Mouse (Mus musculus): Measurements from ENCODE around the gene Tpgs1.

DNA sequence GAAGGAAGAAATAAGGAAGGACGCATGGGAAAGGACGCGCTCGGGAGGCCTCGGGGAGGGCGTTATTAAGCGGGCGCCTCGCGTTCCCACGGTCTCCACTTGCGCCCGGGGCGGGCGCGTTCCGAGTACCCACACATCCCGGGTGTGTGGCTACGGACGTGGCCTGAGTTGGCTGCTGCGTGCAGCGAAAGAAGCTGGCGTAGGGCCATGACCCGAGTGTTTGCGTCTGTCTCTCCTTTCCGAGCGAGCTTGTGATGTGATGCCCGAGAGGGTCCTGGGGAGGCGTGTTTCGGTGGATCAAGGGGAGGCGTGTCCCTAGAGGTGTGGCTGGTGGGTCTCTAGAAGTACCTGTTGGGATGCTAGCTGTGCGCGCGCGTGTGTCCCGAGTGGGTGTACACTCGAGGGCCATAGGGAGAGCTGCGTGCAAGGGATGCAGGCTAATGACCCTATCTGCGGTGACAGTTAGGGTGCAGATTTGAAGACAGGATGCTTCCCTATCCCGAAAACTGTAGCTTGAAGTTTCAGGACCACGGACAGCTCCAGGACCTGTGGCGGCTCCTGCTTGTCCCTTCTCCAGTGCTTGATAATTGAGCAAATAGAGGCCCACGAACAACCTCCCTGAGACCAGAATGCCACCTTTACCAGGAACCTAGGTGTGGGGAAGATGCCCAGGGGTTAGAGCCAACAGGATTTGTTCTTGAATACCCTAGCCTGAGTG is 48.6 kb downstream of the Tpgs1 start:
- TF ChIP-seq MEF2A (IDR thresholded peaks at IDR 0.05; ENCODE audit: borderline replicate concordance, low read depth, low read length) (no peak), CTCF (conservative IDR thresholded peaks at IDR 0.05 in 1 of 2, IDR thresholded peaks at IDR 0.05 in 1 of 2; ENCODE audit: low read depth in 2 of 2, low read length in 2 of 2) (no peak), CHD2 (IDR thresholded peaks at IDR 0.05; ENCODE audit: low read length) (no peak), TCF12 (IDR thresholded peaks at IDR 0.05; ENCODE audit: low read depth, low read length) (no peak), POLR2AphosphoS2 (IDR thresholded peaks at IDR 0.05; ENCODE audit: low read depth, low read length) (no peak)
